Mouse (Mus musculus) myocyte (in vitro differentiated cells): ENCODE measurements around the gene Fam222a. TPM values are rescaled to one million over a fixed set of nuclear protein-coding genes. Genes with fewer than 3 reads are reported as not detected.

Source experiments
- H3K27me3 ChIP-seq: one replicate; pipeline ENCODE4 v1.6.1; 2011; ENCODE audit not compliant: control insufficient read depth, insufficient read depth, insufficient read length
- H3K36me3 ChIP-seq: one replicate; pipeline ENCODE4 v1.6.1; 2011; ENCODE audit not compliant: control insufficient read depth, insufficient read depth
- H3K4me2 ChIP-seq: one replicate; pipeline ENCODE4 v1.6.1; 2011; ENCODE audit warnings: low read depth, control low read depth
- H3K4me3 ChIP-seq: one replicate; pipeline ENCODE4 v1.5.1; 2011; ENCODE audit warnings: mild to moderate bottlenecking, control low read depth, moderate library complexity
- H3K79me2 ChIP-seq: one replicate; pipeline ENCODE4 v1.6.1; 2011; ENCODE audit not compliant: control insufficient read depth, insufficient read depth
- H3ac ChIP-seq: one replicate; pipeline ENCODE4 v1.6.1; 2011; ENCODE audit not compliant: control insufficient read depth, insufficient read length
- CEBPB ChIP-seq: IDR thresholded peaks from 2 replicates; pipeline ENCODE4 v1.6.1; 2011; ENCODE audit warnings: mild to moderate bottlenecking, moderate library complexity; ENCODE audit not compliant: poor library complexity, insufficient read depth, severe bottlenecking
- E2F4 ChIP-seq: IDR thresholded peaks from one replicate; pipeline ENCODE4 v1.6.1; 2011; ENCODE audit warnings: mild to moderate bottlenecking, control low read depth, moderate library complexity; ENCODE audit not compliant: insufficient read depth
- MAX ChIP-seq: IDR thresholded peaks from one replicate; pipeline ENCODE4 v1.6.1; 2011; ENCODE audit warnings: low read depth, mild to moderate bottlenecking, control low read depth
- MYOD1 ChIP-seq, 3 experiments: IDR thresholded peaks; one replicate each; pipeline ENCODE4 v1.6.1; 2011; ENCODE audit warnings: control low read depth in 2 of 3, low read depth in 2 of 3, mild to moderate bottlenecking in 2 of 3, moderate library complexity in 1 of 3; ENCODE audit not compliant: insufficient read length in 2 of 3, control insufficient read depth in 1 of 3
- MYOG ChIP-seq, 3 experiments: IDR thresholded peaks; one replicate each; pipeline ENCODE4 v1.6.1; 2011; ENCODE audit warnings: control low read depth in 2 of 3, low read depth in 2 of 3, mild to moderate bottlenecking in 2 of 3; ENCODE audit not compliant: insufficient read length in 2 of 3, control insufficient read depth in 1 of 3, insufficient read depth in 1 of 3
- POLR2A ChIP-seq: IDR thresholded peaks from one replicate; pipeline ENCODE4 v1.6.1; 2011; ENCODE audit warnings: low read depth, mild to moderate bottlenecking, control low read depth, moderate library complexity; ENCODE audit not compliant: insufficient read length
- POLR2AphosphoS2 ChIP-seq: IDR thresholded peaks from one replicate; pipeline ENCODE4 v1.6.1; 2011; ENCODE audit warnings: low read depth, control low read depth; ENCODE audit not compliant: insufficient read length
- REST ChIP-seq: IDR thresholded peaks from one replicate; pipeline ENCODE4 v1.6.1; 2011; ENCODE audit warnings: mild to moderate bottlenecking, control low read depth, moderate library complexity; ENCODE audit not compliant: insufficient read depth, insufficient read length
- SRF ChIP-seq: IDR thresholded peaks from one replicate; pipeline ENCODE4 v1.6.1; 2011; ENCODE audit warnings: low read depth; ENCODE audit not compliant: control insufficient read depth, insufficient read length
- TCF12 ChIP-seq: IDR thresholded peaks from one replicate; pipeline ENCODE4 v1.6.1; 2011; ENCODE audit warnings: mild to moderate bottlenecking, control low read depth; ENCODE audit not compliant: poor library complexity, insufficient read depth, severe bottlenecking
- TCF3 ChIP-seq: IDR thresholded peaks from one replicate; pipeline ENCODE4 v1.6.1; 2011; ENCODE audit warnings: low read depth, control low read depth; ENCODE audit not compliant: insufficient read length
- USF1 ChIP-seq: IDR thresholded peaks from one replicate; pipeline ENCODE4 v1.6.1; 2011; ENCODE audit warnings: low read depth, mild to moderate bottlenecking, control low read depth, moderate library complexity
- polyA plus RNA-seq: library from polyadenylated mRNA; unstranded; fragments of >200 nt; fragmentation: generic; extraction: Trizol; gene quantifications from one replicate; pipeline ENCODE4 v1.2.1, GENCODE M21; 2012; ENCODE audit warnings: missing spikeins

Fam222a gene
- polyA plus RNA-seq, 1 experiment = 0.02 TPM

DNA sequence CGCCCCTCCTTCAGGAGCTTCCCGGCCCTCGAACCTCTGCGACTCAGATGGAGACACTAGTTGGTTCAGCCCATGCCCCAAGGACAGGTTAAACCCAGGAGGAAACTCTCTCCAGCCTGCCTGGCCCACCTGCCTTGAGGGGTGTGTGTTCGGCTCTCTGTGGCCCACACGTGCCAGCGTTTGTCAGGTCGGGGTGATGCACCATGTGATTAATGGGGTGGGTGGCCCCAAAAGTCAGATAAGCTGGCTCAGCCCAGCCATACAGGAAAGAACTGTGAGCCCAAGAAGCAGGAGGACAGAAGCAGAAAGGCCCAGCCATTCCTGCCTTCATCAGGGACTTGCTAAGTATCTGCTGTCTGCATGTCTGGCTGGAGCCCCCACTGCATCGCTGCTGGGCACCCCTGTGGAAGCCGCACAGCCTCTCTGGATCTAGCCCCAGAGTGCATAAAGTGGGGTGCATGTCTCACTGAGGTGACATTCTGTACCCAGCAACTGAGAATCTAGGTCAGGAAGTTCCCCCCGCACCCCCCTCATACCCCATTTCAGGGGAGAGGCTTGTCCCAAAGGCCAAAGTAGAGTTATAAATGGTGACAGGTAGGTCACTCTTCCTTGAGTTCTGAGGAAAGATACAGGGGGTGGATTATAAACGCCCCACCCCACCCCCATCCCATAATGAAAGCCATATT is 15.8 kb downstream of the Fam222a start:
- Histone ChIP-seq H3K27me3 (peaks cover 77% of the 10 kb centered on the region), H3K79me2 (no peaks in the 10 kb centered on the region), H3K4me3 (no peak overlapping the region), H3K36me3 (no peaks in the 10 kb centered on the region), H3ac (no peak overlapping the region), H3K4me2 (no peak overlapping the region)
- no peak for TF ChIP-seq MYOD1 (IDR thresholded peaks at IDR 0.05; ENCODE audit: control insufficient read depth in 1 of 3, insufficient read length in 2 of 3, low read depth in 2 of 3)

DNA sequence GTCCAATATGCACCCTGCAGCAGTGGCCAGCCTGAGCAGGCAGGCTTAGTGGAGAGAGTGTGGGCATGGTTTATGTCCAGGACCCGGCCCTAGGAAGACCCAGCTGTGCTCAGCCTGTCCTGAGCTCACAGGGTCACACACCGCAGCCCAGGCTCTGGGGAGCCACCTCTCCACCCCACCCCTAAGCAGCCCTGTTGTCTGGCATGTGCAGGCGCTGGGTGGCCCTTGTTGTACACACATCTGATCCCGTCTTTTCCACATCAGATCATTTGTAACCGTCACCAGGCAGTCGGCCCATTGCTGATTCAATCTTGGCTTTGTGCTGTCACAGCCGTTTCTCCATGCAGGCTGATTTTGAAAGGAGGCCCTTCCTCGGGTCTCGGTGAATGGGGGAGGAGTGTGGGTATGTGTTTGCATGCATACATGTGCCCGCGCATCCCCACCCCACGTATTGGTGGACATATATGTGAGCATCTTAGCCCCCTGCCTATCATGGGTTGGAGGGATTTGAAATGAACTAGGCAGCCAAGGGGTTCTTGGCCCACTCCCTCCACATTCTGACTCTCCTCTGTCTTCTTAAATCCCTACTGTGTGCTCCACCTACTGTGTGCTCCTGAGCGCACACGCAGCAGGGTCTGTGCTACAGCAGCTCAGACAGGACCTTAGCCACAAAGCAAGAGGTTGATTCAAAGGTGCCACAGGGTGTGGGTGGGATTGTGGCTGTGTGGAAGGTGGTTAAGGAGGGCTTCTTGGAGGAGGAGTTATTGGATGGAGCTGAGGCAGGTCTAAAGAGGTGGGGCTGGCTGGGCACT is 16.7 kb downstream of the Fam222a start:
- Histone ChIP-seq H3K79me2 (no peaks in the 10 kb centered on the region), H3K4me2 (no peak overlapping the region), H3ac (no peak overlapping the region), H3K36me3 (no peaks in the 10 kb centered on the region), H3K27me3 (peaks cover 68% of the 10 kb centered on the region), H3K4me3 (no peak overlapping the region)
- TF ChIP-seq POLR2AphosphoS2 = no peak
- TF ChIP-seq MYOD1 (IDR thresholded peaks at IDR 0.05; ENCODE audit: control insufficient read depth in 1 of 3, insufficient read length in 2 of 3, low read depth in 2 of 3) = no peak
- TF ChIP-seq TCF12 = no peak
- no peak for TF ChIP-seq SRF
- TF ChIP-seq TCF3 = no peak

DNA sequence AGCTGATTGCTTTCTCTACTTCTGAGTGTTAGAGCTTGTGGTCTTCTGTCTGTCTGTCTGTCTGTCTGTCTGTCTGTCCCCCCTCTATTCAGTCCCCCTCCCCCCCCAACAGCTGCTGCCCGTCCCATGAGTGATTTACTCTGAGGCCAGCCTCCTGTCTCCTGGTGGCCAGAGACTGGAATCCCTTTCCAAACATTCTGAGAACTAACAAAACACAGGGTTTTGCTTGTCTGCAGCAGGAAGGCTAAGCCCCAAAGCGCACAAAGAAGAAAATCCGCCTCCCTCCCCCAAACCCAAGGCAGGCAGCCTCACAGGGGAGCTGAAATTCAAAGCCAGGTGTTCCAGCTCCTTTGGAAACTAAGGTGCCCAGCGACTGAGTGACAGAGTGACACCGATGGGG is 17.9 kb downstream of the Fam222a start:
- TF ChIP-seq MYOD1 (IDR thresholded peaks at IDR 0.05; ENCODE audit: control insufficient read depth in 1 of 3, insufficient read length in 2 of 3, low read depth in 2 of 3) (no peak), MYOG (IDR thresholded peaks at IDR 0.05; ENCODE audit: control insufficient read depth in 1 of 3, insufficient read depth in 1 of 3, insufficient read length in 2 of 3, low read depth in 2 of 3) (no peak), E2F4 (no peak), USF1 (no peak)
- H3K36me3 ChIP-seq = no peaks in the 10 kb centered on the region
- H3K4me3 ChIP-seq = no peak overlapping the region
- peaks cover 66% of the 10 kb centered on the region for H3K27me3 ChIP-seq
- H3K4me2 ChIP-seq = no peak overlapping the region
- no peaks in the 10 kb centered on the region for H3K79me2 ChIP-seq
- no peak overlapping the region for H3ac ChIP-seq

DNA sequence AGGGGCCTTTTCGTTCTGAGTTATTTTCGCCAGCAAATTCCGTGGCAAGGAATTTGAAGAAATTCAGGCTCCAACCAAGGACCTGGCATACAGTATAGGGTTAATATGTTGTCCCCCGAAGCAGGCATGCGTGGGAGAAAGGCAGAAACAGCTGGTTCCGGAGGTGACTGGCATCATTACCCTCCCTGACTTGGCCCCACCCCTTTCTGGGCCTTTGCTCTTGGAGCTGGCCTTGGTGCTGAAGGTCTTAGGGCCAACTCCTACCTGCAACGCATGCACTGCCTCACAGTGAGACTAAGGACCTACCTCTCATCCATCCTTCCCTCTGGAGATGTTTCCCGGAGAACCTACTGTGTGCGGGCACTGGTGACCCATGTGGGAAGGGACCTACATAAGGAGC is 20.1 kb downstream of the Fam222a start:
- H3ac ChIP-seq = no peak overlapping the region
- peaks cover 60% of the 10 kb centered on the region for H3K27me3 ChIP-seq
- H3K36me3 ChIP-seq = no peaks in the 10 kb centered on the region
- no peak overlapping the region for H3K4me2 ChIP-seq
- H3K79me2 ChIP-seq = no peaks in the 10 kb centered on the region
- TF ChIP-seq POLR2AphosphoS2 (no peak), SRF (no peak), USF1 (no peak), MAX (no peak), CEBPB (no peak), E2F4 (no peak), POLR2A (no peak), REST (peak; percentile 86), MYOG (IDR thresholded peaks at IDR 0.05; ENCODE audit: control insufficient read depth in 1 of 3, insufficient read depth in 1 of 3, insufficient read length in 2 of 3, low read depth in 2 of 3) (no peak), TCF12 (no peak), MYOD1 (IDR thresholded peaks at IDR 0.05; ENCODE audit: control insufficient read depth in 1 of 3, insufficient read length in 2 of 3, low read depth in 2 of 3) (peak in 2 of 3 experiments; percentile 49 to 69)
- no peak overlapping the region for H3K4me3 ChIP-seq

DNA sequence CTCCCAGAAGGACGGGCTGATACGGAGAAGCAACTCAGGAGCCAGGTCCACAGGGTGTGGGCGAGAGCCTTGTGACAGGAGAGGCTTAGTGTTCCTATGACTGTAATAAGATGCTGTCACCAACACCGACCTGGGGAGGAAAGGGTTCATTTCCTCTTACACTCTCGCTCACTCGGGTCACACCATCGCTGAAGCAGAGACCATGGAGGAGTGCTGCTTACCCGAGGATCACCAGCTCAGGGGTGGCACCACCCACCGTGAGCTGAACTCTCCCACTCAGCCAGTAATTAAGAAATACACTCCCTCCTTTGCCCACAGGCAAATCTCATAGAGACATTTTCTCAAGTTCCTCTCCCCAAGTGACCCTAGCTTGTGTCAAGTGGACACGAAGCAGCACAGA is 20.6 kb downstream of the Fam222a start:
- no peak overlapping the region for H3K4me2 ChIP-seq
- H3ac ChIP-seq = no peak overlapping the region
- H3K79me2 ChIP-seq = no peaks in the 10 kb centered on the region
- TF ChIP-seq TCF3 (no peak), MAX (no peak), CEBPB (no peak), POLR2AphosphoS2 (no peak), MYOG (IDR thresholded peaks at IDR 0.05; ENCODE audit: control insufficient read depth in 1 of 3, insufficient read depth in 1 of 3, insufficient read length in 2 of 3, low read depth in 2 of 3) (no peak), TCF12 (no peak), SRF (no peak), REST (no peak)
- H3K4me3 ChIP-seq = no peak overlapping the region
- no peaks in the 10 kb centered on the region for H3K36me3 ChIP-seq
- peaks cover 58% of the 10 kb centered on the region for H3K27me3 ChIP-seq
